Mouse (Mus musculus) hindbrain, postnatal 0 days (tissue): ENCODE data around the gene Hrh2. TPM values are rescaled to one million over a fixed set of nuclear protein-coding genes. Genes with fewer than 3 reads are reported as not detected.

Source experiments
- ATAC-seq: fragments of 200-750 bp; cut with Nextera tagmentation; 2 replicates; pipeline ENCODE4 v1.8.0; 2017; ENCODE audit warnings: mild to moderate bottlenecking, moderate TSS enrichment, moderate library complexity
- DNase-seq: peaks from one replicate; pipeline ENCODE4 v3.0.0-alpha.2; 2015; ENCODE audit warnings: low spot score
- H3K27ac ChIP-seq: fragments of 300-500 bp; sonication (generic); 2 replicates; pipeline ENCODE4 v1.5.1; 2014; ENCODE audit warnings: mild to moderate bottlenecking
- H3K27me3 ChIP-seq: fragments of 300-500 bp; sonication (generic); 2 replicates; pipeline ENCODE4 v1.6.1; 2014; ENCODE audit warnings: low read length, mixed read lengths; ENCODE audit not compliant: insufficient read depth
- H3K36me3 ChIP-seq: fragments of 300-500 bp; sonication (generic); 2 replicates; pipeline ENCODE4 v1.6.1; 2014; ENCODE audit warnings: low read length, mixed read lengths; ENCODE audit not compliant: insufficient read depth
- H3K4me1 ChIP-seq: fragments of 300-500 bp; sonication (generic); 2 replicates; pipeline ENCODE4 v1.6.1; 2014; ENCODE audit warnings: antibody characterized with exemption, low read length, mixed read lengths; ENCODE audit not compliant: insufficient read depth
- H3K4me2 ChIP-seq: fragments of 300-500 bp; sonication (generic); 2 replicates; pipeline ENCODE4 v1.6.1; 2014; ENCODE audit warnings: low read depth, mild to moderate bottlenecking, low read length, moderate library complexity, mixed read lengths
- H3K4me3 ChIP-seq: fragments of 300-500 bp; sonication (generic); 2 replicates; pipeline ENCODE4 v1.5.1; 2014; ENCODE audit warnings: low read length
- H3K9ac ChIP-seq: fragments of 300-500 bp; sonication (generic); replicated peaks from 2 replicates; pipeline ENCODE4 v1.6.1; 2014; ENCODE audit warnings: mild to moderate bottlenecking, low read length, moderate library complexity, mixed read lengths
- H3K9me3 ChIP-seq: fragments of 300-500 bp; sonication (generic); 2 replicates; pipeline ENCODE4 v1.6.1; 2016; ENCODE audit warnings: low read length, mixed read lengths
- CTCF ChIP-seq: IDR thresholded peaks from 2 replicates; pipeline ENCODE4 v1.5.1; 2016; ENCODE audit warnings: antibody characterized with exemption, control low read depth, low read depth
- WGBS: fragments of 180-500 bp; shearing (Covaris S2); extraction: QIAGEN DNeasy Blood & Tissue Kit; methylation state at CpG from one replicate; pipeline ENCODE4 v1.1.7; 2014; 5-methylcytosine and 5-hydroxymethylcytosine counted together
- polyA plus RNA-seq: library from polyadenylated mRNA; unstranded; fragments of >200 nt; fragmentation: Nextera tagmentation; extraction: Ambion mirVana; gene quantifications from 2 replicates; pipeline ENCODE4 v1.2.1, GENCODE M21; 2015
- total RNA-seq: library from RNA; depleted of rRNA; stranded (reverse); fragments of >200 nt; gene quantifications from 2 replicates; pipeline ENCODE4 v1.2.3, GENCODE M21; 2014

Gene Hrh2
- total and polyA plus RNA-seq, 2 experiments from 2014 or later = 0.98 to 2.9 TPM

GRCm38 (mm10) chr13:54257580-54258223 lies 65.8 kb downstream of the Hrh2 start:
- 0 out of 2 replicates have a peak overlapping the region, but pooled peaks have one; percentile 1 for H3K4me2 ChIP-seq
- no peaks in the 10 kb centered on the region for H3K27me3 ChIP-seq
- 0 out of 2 replicates have a peak, but pooled peaks cover 4% of the 10 kb centered on the region for H3K4me1 ChIP-seq
- no peak overlapping the region for H3K9ac ChIP-seq
- TF ChIP-seq CTCF = no peak
- H3K9me3 ChIP-seq = no peaks in the 10 kb centered on the region
- H3K4me3 ChIP-seq = no peak overlapping the region
- ATAC-seq = no peak
- DNase-seq = no peak
- WGBS = 14% methylated on average over 10 of the region's 10 CpGs
- no peak overlapping the region for H3K27ac ChIP-seq
- no peaks in the 10 kb centered on the region for H3K36me3 ChIP-seq

- H3K27me3 ChIP-seq = no peaks in the 10 kb centered on the region
- 0 out of 2 replicates have a peak, but pooled peaks cover 4% of the 10 kb centered on the region for H3K4me1 ChIP-seq
- no peak overlapping the region for H3K27ac ChIP-seq
- DNase-seq (no peak), ATAC-seq (no peak)
- no peaks in the 10 kb centered on the region for H3K36me3 ChIP-seq
- H3K9me3 ChIP-seq = no peaks in the 10 kb centered on the region
- TF ChIP-seq CTCF = no peak
- WGBS = 37% methylated on average over 8 of the region's 8 CpGs
- no peak overlapping the region for H3K4me2 ChIP-seq
- H3K4me3 ChIP-seq = no peak overlapping the region
- H3K9ac ChIP-seq = no peak overlapping the region
Measured at GRCm38 (mm10) chr13:54258231-54258743, 66.4 kb downstream of the Hrh2 start.

GRCm38 (mm10) chr13:54260318-54260717 lies 68.4 kb downstream of the Hrh2 start:
- no peak overlapping the region for H3K9ac ChIP-seq
- no peak overlapping the region for H3K4me2 ChIP-seq
- H3K4me1 ChIP-seq = 0 out of 2 replicates have a peak, but pooled peaks cover 5% of the 10 kb centered on the region
- DNase-seq = no peak
- TF ChIP-seq CTCF = no peak
- H3K27ac ChIP-seq = no peak overlapping the region
- H3K4me3 ChIP-seq = no peak overlapping the region
- 34% methylated on average over 8 of the region's 8 CpGs for WGBS
- H3K9me3 ChIP-seq = no peaks in the 10 kb centered on the region
- no peaks in the 10 kb centered on the region for H3K36me3 ChIP-seq
- no peaks in the 10 kb centered on the region for H3K27me3 ChIP-seq
- ATAC-seq = no peak

DNA sequence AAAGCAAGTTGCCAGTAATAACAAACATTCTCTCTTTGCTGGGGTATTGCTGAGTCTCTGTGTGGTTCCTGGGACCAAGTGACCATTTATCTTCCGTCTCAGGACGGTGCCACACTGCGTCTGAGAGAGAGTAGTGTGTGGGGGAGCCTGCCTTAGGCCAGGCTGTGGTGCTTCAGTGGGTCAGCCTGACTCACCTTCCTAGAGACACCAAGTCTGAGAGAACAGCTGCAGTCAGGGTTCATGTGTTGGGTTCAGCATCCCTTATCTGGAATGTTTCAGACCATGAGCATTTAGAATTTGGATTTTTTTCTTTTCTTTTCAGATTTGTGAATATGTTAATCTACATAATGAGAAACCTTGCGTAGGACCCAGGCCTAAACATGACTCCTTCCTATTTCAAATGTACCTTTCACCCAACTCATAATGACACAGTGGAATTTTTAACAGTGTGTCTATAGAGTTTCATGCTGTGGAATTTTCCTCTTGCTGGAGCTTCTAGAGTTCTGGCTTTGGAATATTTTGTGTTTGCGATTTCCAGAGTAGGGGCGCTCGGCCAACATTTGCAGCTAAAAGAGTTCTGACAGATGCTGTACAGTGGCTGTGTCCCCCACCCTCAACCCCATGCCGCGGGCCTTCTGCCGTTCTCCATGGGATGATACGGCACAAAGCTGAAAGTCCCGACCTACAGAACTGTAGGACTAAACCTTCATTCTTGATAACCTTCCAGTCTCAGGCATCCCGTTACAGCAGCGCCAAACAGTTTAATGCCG lies 71.0 kb downstream of the Hrh2 start:
- TF ChIP-seq CTCF = no peak
- no peak for ATAC-seq
- Histone ChIP-seq H3K4me3 (no peak overlapping the region), H3K4me2 (no peak overlapping the region), H3K27me3 (no peaks in the 10 kb centered on the region), H3K4me1 (peaks cover 17% of the 10 kb centered on the region), H3K27ac (no peak overlapping the region), H3K9ac (no peak overlapping the region), H3K9me3 (no peaks in the 10 kb centered on the region), H3K36me3 (no peaks in the 10 kb centered on the region)
- no peak for DNase-seq
- 86% methylated on average over 15 of the region's 15 CpGs for WGBS

DNA sequence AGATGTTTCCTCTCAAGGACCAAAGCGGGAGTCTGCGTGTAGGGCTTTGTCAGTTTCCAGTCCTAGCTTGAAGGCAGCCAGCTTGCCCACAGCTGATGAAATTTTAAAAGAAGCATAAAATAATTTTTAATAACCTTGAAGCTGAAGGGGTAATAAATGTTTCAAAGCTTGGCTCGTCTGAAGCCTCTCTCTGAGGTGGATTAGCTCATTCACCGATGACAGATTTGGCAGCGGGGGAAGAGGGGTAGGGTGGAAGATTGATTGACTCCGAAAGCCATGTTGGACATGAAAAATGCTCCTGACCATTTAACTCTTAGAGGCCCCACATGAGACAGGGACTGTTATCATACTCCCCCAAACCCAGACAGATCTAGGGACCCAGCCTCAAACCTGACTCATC lies 71.7 kb downstream of the Hrh2 start:
- DNase-seq = peak; percentile 34
- Histone ChIP-seq H3K4me3 (no peak overlapping the region), H3K27me3 (no peaks in the 10 kb centered on the region), H3K9me3 (no peaks in the 10 kb centered on the region), H3K4me2 (no peak overlapping the region), H3K9ac (no peak overlapping the region), H3K4me1 (peaks cover 17% of the 10 kb centered on the region), H3K27ac (0 out of 2 replicates have a peak overlapping the region, but pooled peaks have one; percentile 11), H3K36me3 (no peaks in the 10 kb centered on the region)
- TF ChIP-seq CTCF = no peak
- ATAC-seq = no peak
- 57% methylated on average over 6 of the region's 6 CpGs for WGBS

DNA sequence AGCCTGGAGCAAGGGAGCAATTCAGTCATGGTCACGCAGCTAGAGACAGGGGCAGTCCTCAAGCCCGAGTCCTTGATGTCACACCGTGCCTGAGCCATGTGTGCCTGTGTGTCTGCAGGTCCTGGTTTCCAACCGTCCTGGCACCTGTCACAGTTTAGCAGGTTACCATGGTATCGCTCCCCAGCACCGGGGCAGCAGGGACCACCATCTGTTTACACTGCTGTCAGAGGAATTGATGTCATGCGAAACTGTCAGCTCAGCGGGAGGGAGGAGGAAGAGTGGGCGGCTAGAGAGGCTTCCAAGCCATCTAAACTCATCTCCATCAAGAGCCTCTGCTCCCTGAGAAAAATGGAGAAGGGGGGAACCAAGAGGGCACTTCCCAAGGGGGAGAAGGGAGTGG lies 74.5 kb downstream of the Hrh2 start:
- no peak overlapping the region for H3K4me2 ChIP-seq
- peak; percentile 91 for ATAC-seq
- H3K9me3 ChIP-seq = no peaks in the 10 kb centered on the region
- 13% methylated on average over 9 of the region's 9 CpGs for WGBS
- H3K4me1 ChIP-seq = peaks cover 13% of the 10 kb centered on the region
- H3K36me3 ChIP-seq = no peaks in the 10 kb centered on the region
- peak; percentile 81 for DNase-seq
- H3K27ac ChIP-seq = peak overlapping the region; percentile 36
- no peak overlapping the region for H3K4me3 ChIP-seq
- no peaks in the 10 kb centered on the region for H3K27me3 ChIP-seq
- H3K9ac ChIP-seq = no peak overlapping the region
- no peak for TF ChIP-seq CTCF

DNA sequence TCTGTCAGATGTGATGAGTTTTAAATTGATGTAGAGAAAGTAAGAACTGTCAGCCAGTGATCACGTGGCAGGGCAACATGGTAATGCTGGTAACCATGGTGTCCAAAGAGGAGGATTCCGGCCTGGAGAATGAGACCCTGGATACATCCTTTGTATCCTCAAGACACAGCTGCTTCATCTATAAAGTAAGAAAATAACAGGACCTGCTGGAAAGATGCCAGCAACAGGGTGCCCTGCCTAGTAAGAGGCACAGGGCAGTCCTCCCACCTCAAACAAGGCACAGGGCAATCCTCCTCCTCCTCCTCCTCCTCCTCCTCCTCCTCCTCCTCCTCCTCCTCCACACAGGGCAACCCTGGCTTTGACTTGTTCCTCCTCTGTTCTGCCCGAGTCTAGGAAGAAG lies 77.2 kb downstream of the Hrh2 start:
- no peak overlapping the region for H3K4me2 ChIP-seq
- no peak for TF ChIP-seq CTCF
- no peaks in the 10 kb centered on the region for H3K9me3 ChIP-seq
- no peak overlapping the region for H3K27ac ChIP-seq
- peak; percentile 14 for DNase-seq
- no peaks in the 10 kb centered on the region for H3K27me3 ChIP-seq
- H3K4me1 ChIP-seq = peaks cover 13% of the 10 kb centered on the region
- no peaks in the 10 kb centered on the region for H3K36me3 ChIP-seq
- ATAC-seq = no peak
- 26% methylated on average over 3 of the region's 3 CpGs for WGBS
- no peak overlapping the region for H3K4me3 ChIP-seq
- no peak overlapping the region for H3K9ac ChIP-seq
